Mouse (Mus musculus) thymus, postnatal 10 days (tissue): ENCODE data around the gene Elavl3.

Experiments used
- DNase-seq, 2 experiments: peaks; one replicate each; pipeline ENCODE4 v3.0.0; 2021; ENCODE audit warnings: low spot score in 2 of 2

Gene Elavl3

GRCm38 (mm10) chr9:22058011-22058424, 6.2 kb upstream of the Elavl3 start:
- no peak for DNase-seq

GRCm38 (mm10) chr9:22057031-22057517, 5.3 kb upstream of the Elavl3 start:
- no peak for DNase-seq

- no peak for DNase-seq
Measured at GRCm38 (mm10) chr9:22056303-22056910, 4.6 kb upstream of the Elavl3 start.

GRCm38 (mm10) chr9:22055713-22056112, 3.9 kb upstream of the Elavl3 start:
- no peak for DNase-seq

GRCm38 (mm10) chr9:22054411-22055076, 2.7 kb upstream of the Elavl3 start:
- peak; percentile 62 to 77 for DNase-seq

- no peak for DNase-seq
Measured at GRCm38 (mm10) chr9:22053657-22054056, 1.8 kb upstream of the Elavl3 start.

- no peak for DNase-seq
Measured at GRCm38 (mm10) chr9:22051161-22051957, 464 bp downstream of the Elavl3 start.

GRCm38 (mm10) chr9:22050351-22050889, 1.4 kb downstream of the Elavl3 start:
- DNase-seq: peak in 1 of 2 experiments; percentile 22

GRCm38 (mm10) chr9:22049721-22050270, 2.0 kb downstream of the Elavl3 start:
- no peak for DNase-seq

GRCm38 (mm10) chr9:22049315-22049714, 2.5 kb downstream of the Elavl3 start:
- DNase-seq: no peak

GRCm38 (mm10) chr9:22047329-22047728, 4.5 kb downstream of the Elavl3 start:
- no peak for DNase-seq

GRCm38 (mm10) chr9:22041832-22042231, 10.0 kb downstream of the Elavl3 start:
- DNase-seq: no peak

GRCm38 (mm10) chr9:22037826-22038225, 14.0 kb downstream of the Elavl3 start:
- DNase-seq: no peak

- DNase-seq: no peak
Measured at GRCm38 (mm10) chr9:22035300-22036044, 16.4 kb downstream of the Elavl3 start.

GRCm38 (mm10) chr9:22030386-22030785, 21.4 kb downstream of the Elavl3 start:
- no peak for DNase-seq

- no peak for DNase-seq
Measured at GRCm38 (mm10) chr9:22028467-22028866, 23.4 kb downstream of the Elavl3 start.

GRCm38 (mm10) chr9:22024592-22024991, 27.2 kb downstream of the Elavl3 start:
- DNase-seq: no peak

GRCm38 (mm10) chr9:22017208-22017825, 34.5 kb downstream of the Elavl3 start:
- DNase-seq: no peak

- DNase-seq: peak in 1 of 2 experiments; percentile 29
Measured at GRCm38 (mm10) chr9:22016245-22016644, 35.6 kb downstream of the Elavl3 start.

GRCm38 (mm10) chr9:22012731-22013130, 39.1 kb downstream of the Elavl3 start:
- no peak for DNase-seq

- no peak for DNase-seq
Measured at GRCm38 (mm10) chr9:22011055-22011454, 40.8 kb downstream of the Elavl3 start.
